Mouse (Mus musculus): ENCODE results near the gene Ech1. TPM values are rescaled to one million over a fixed set of nuclear protein-coding genes. Genes with fewer than 3 reads are reported as not detected.

The Ech1 gene
- total RNA-seq, 2 experiments from 2014 or later = 59.7 to 66.7 TPM

DNA sequence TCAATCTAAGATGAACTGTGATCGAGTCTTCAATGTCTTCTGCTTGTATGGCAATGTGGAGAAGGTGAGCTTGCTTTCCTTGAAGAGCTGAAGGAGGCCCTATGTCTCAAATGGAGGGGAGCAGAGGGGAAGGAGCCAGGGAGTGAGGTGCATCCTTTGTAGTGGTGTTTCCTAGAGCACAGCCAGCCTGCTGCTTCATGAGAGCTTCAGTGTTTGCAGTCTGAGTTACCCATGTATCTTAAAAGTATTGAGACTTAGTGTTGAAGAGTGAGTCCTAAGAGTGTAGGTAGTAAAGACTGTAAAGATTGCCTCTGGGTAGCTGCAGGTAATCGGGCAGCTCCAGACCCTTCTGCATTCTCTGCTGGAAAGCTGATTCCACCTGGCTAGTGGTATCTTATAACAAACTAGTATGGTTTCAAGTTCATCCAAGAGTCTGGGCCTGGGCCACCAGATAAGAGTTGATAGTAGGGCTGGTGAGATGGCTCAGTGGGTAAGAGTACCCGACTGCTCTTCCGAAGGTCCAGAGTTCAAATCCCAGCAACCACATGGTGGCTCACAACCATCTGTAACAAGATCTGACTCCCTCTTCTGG is 6.1 kb upstream of the Ech1 start:
- DNase-seq (ENCODE audit: extremely low spot score in 1 of 2, low spot score in 1 of 2) = no peak

DNA sequence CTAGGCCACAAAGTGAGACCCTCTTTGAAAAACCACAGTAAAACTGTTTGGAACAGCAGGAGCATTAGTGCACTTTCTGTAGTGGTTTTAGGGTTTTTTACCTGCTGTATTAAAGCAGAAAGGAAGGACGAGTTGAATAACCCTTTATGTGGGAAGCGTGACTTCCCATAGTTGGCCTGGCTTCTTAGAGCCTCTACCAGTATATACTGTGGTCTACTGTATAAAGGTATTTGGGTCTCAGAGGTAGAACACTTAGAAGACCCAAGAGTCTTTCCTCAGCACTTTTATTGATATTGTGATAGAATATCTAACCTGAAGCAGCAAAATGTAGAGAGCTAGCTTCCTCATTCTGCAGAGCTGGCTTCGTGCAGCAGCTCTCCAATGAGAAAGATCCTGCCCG is 5.4 kb upstream of the Ech1 start:
- no peak for DNase-seq (ENCODE audit: extremely low spot score in 1 of 2, low spot score in 1 of 2)

DNA sequence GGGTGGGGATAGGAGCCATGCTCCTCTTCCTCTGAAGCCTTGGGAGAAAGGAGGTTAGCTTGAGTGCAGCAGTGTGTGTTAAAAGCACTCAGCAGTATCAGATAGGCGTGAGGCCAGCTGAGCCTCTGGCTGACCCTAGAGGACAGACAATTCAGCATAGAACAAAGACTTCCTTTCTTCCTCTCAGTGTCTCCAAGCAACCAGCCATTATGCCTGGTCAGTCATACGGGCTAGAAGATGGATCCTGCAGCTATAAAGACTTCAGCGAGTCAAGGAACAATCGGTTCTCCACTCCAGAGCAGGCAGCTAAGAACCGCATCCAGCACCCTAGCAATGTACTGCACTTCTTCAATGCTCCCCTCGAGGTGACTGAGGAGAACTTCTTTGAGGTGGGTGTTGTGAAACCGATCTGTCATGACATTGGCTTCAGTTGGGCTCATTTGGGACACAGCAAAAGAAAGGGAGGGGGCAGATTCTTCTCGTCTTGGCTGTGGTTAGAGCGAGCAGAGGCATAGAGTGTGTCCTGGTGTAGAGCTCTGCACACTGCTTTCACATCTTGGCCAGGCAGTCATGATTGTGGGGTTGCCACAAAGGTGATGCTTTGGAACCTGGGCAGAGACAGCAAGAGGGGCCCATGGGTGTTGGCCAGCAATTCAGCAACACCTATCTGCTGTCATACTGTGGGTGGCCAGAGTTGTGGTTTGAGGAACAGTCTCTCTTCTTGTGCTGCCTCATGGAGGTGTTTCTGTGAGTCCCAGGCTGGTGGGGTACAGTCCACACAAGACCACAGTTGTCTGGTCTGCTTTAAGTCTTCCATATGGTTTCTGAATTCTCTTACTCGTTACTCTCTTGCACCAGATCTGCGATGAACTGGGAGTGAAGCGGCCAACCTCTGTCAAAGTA is 4.4 kb upstream of the Ech1 start:
- DNase-seq (ENCODE audit: extremely low spot score in 1 of 2, low spot score in 1 of 2) = no peak

DNA sequence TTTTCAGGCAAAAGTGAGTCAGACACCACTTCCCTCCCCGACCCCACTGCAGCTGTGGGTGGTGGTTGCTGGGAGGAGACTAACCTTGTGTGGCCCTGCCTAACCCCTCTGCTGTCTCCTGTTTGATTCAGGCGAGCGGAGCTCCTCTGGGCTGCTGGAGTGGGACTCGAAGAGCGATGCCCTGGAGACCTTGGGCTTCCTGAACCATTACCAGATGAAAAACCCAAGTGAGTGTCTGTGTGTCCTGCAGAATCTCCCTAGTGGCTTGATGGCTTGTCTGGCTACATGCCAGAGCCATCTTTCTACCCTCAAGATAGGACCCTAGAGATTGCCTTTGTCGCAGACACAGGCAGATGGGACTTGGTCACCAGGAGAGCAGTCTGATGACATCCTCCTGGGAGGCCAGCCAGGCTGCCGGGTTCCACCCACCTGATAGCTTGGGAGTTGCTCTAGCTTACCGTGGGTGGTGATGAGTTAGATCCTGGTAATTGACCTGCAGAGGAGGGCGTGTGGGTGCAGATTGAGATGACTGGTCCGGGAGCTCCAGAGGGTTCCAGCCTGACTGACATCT is 3.7 kb upstream of the Ech1 start:
- peak in 1 of 2 experiments; percentile 49 for DNase-seq (ENCODE audit: extremely low spot score in 1 of 2, low spot score in 1 of 2)

DNA sequence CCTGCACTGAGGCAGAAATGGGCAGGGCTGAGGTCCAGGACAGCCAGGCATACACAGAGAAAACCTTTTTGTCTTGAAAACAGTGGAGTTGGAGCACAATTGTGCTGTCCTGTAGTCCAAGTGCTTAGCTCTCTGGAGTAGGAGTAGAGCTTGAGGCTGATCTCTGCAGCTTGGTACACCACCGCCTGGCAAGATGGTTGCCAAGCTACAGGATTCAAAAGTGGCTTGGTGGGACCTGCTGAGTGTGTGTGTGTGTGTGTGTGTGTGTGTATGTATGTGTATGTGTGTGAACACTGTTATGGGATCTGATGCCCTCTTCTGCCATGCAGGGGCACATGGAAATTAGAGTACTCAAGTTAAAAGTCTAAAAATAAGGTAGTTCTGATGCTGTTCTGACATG is 2.5 kb upstream of the Ech1 start:
- no peak for DNase-seq (ENCODE audit: extremely low spot score in 1 of 2, low spot score in 1 of 2)

DNA sequence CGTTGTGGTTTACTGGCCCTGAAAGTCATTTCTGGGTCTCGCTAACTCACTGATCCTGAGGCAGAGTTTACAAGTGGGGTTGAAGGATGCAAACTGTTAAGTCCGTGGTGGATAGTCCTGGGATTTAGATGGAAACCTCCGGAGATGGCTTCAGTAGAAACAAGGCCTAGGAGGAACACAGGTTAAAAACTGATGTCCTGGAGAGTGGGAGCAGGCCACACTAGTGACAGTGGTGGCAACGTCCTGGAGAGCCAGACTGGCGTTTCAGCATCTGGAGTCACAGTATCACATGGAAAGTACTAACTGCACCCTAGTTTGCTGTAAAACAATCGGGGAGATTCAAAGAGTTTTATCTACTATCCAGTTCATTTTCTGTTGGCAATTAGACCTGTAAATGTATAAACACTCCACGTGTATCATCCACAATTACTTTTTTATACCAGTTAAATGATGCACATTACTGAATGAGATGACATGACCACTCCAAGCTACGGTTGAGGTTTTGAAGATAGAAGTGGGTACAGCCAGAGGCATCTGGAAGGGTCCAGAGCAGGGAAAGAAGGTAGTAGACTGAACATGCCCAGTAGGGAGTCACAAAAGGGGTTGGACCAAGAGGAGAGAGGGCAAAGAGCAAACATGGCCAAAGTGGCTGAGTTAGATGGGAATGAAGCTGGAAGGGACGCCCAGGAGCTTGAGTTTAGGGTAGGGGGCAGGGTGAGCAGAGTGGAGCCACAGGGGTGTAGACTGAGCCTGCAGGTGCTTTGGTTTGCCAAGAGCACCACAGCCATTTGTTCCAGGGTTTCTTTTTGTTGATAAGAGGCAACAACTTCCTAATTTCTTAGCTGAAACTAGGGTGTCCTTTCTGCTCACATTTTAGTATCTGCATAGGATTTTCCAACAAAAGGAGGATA is 1.8 kb upstream of the Ech1 start:
- DNase-seq (ENCODE audit: extremely low spot score in 1 of 2, low spot score in 1 of 2) = no peak

DNA sequence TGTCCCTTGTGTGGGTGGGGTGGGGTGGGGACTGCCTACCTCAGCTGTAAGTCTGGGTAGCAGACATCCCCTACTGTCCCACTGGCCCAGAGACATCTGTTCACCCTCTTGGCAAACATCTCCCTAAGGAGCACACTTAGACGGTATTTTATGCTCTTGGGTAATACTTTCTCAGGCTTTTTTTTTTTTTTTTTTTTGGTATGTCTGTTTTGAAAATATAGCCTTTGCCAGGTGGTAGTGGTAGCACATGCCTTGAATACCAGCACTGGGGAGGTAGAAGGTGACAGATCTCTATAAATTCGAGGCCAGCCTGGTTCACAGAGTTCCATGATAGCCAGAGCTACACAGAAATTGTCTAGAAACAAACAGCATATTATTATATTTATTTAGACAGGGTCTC is 1.1 kb upstream of the Ech1 start:
- no peak for DNase-seq (ENCODE audit: extremely low spot score in 1 of 2, low spot score in 1 of 2)

DNA sequence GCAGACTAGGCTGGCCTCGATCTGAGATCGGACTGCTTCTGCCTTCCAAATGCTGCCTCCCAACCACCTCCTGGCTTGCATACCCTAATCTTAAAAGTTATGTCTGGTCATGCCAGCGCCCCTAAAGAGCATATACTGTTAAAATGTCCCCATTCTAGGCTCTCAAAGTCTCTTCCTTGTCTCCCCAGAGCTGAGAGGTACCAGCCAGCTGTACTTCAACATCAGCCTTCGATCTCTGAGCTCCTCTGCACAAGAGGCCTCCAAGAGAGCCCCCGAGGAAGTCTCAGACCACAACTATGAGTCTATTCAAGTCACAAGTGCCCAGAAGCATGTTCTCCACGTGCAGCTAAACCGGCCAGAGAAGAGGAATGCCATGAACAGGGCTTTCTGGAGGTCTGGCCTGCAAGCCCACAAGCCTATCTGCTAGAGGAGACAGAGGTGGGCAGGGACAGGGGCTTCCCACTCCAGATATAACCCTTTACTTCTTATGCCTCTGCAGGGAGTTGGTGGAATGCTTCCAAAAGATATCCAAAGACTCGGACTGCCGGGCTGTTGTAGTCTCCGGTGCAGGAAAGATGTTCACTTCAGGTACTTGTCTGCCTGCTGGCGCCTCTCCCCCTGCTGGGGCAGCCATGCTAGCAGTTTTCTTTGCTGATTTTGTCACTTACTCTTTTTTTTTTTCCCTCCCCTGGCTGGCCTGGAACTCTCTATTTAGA is 827 bp downstream of the Ech1 start:
- DNase-seq (ENCODE audit: extremely low spot score in 1 of 2, low spot score in 1 of 2) = no peak

DNA sequence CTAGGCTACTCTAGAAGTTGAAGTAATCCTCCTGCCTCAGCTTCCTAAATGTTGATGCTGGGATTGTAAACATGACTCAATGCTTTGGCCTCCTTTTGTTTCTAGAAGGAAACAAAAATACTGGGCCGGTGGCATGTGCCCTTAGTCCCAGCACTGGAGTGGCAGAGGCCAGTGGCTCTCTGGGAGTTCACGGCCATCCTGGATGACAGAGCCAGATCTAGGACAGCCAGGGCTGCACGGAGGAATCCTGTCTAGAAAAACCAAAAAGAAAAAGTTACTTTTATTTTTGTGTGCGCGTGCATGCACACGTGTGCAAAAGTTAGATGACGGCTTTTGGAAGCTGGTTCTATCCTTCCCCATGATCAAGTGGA is 1.4 kb downstream of the Ech1 start:
- DNase-seq (ENCODE audit: extremely low spot score in 1 of 2, low spot score in 1 of 2) = no peak

DNA sequence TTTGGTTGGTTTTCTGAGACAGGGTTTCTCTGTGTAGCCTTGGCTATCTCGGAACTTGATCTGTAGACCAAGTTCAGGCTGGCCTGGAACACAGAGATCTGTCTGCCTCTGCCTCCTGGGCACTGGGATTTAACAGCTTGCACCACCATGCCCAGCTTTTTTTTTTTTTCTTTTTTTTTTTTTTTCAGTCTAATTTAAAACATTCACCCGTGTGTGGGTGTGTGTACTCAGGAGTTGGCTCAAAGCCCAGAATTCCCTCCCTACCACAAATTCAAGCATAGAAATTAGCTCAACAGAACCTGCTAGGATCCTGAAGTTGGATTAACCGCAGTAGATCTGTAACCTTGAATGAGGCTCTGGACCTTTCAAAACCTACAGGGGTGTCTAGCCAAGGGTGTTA is 2.3 kb downstream of the Ech1 start:
- peak in 1 of 2 experiments; percentile 55 for DNase-seq (ENCODE audit: extremely low spot score in 1 of 2, low spot score in 1 of 2)

DNA sequence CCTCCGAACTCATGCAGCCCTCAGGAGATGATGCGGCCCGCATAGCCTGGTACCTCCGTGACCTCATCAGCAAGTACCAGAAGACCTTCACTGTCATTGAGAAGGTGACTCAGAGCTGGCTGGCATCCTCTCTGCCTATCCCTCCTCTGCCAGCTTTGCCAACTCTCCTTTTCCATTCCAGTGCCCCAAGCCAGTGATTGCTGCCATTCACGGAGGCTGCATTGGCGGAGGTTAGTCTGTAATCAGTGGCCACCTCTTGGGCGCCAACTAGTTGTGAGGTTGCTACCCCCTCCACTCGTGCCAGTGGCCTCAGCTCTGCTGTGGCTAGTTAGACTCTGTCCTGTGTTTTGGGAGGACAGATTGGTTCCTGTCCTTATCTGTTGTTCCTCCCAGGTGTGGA is 4.8 kb downstream of the Ech1 start:
- no peak for DNase-seq (ENCODE audit: extremely low spot score in 1 of 2, low spot score in 1 of 2)

DNA sequence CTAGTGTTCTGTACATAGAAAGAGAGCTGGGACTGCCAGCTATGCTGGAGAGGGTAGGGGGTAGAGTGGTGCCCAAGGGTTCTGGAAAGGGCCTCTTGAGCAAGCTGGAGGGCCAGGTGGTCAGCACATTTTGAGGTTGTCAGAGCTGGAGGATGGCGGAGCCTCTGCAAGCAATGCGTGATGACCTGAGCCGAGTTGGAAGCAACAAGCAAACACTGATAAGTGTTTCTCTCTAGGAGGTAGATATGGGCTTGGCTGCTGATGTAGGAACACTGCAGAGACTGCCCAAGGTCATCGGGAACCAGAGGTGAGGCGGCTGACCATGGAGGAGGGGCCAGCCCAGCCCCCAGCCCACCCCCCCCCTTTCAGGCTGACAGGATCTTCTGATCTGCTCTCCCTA is 6.0 kb downstream of the Ech1 start:
- no peak for DNase-seq (ENCODE audit: extremely low spot score in 1 of 2, low spot score in 1 of 2)

DNA sequence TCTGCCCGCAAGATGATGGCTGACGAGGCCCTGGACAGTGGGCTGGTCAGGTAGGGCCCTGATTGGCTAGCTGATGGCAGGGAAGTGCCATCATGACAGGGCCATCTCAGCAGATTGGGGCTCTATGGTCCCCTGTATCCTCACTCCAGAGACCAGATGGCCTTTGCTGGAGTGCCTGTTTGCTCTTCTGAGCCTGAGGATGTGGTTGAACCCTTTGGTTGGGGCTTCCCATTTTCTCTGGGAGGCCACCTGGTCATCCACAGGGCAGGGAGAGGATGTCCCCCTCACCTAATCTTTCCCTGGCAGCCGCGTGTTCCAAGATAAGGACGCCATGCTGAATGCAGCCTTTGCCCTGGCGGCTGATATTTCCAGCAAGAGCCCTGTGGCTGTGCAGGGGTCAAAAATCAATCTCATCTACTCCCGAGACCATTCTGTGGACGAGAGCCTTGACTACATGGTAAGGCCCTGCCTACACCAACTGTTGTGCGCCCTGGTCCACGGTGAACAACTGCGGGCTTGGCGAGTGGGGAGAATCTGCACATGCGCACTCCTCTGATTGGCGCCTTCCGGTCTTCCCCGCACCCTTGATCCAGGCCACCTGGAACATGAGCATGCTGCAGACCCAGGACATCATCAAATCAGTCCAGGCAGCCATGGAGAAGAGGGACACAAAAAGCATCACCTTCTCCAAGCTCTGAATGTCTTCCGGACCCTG is 6.6 kb downstream of the Ech1 start:
- no peak for DNase-seq (ENCODE audit: extremely low spot score in 1 of 2, low spot score in 1 of 2)

DNA sequence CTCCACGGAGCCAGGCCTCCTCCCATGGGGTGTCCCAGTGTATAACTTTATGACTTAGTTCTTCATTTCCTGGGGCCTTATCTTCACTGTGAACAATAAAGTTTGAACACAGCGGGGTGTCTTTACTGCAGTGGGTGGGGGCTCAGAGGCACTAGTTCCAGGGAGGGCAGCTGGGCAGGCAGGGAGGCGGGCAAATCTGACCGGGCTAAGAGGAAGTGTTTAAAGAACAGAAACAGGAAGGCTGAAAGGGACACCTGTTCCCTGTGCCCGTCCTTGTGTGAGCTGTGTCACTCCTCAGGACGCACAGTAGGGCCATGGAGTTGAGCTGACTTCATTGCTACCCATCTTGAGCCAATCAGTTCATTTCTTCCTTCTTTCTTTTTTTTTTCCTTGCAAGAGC is 7.1 kb downstream of the Ech1 start:
- no peak for DNase-seq (ENCODE audit: extremely low spot score in 1 of 2, low spot score in 1 of 2)

DNA sequence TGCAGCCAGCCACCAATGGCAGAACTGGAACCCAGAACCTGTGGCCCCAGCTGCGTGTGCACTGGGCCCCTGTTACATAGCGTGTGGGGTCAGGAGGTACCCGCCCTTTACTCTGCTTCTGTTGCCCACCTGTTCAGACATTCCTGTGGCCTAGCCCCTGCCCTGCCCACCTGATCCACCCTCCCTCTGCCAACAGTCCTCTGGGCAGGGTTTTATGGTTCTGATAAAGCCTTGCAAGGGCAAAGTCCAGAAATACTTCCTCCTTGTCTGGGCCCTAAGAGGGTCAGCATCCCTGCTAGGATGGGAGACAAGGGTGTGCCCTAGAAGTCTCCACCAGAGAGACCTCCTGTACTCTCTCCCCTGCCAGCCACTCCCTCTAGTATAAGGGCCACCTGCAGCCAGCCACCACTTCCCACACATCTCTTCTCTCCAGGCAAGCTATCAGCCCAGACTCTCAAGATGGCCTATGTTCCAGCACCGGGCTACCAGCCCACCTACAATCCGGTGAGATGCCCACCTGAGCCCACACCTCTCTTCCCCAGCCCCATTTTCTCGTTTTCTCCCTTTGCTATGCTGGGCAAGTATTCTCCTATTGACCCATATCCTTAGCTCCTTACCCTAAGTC is 8.8 kb downstream of the Ech1 start, which contains the start of gene Lgals4:
TSS of gene Lgals4 (plus strand) at position 132 of the 625 bp plus-strand sequence.
- no peak for DNase-seq (ENCODE audit: extremely low spot score in 1 of 2, low spot score in 1 of 2)

DNA sequence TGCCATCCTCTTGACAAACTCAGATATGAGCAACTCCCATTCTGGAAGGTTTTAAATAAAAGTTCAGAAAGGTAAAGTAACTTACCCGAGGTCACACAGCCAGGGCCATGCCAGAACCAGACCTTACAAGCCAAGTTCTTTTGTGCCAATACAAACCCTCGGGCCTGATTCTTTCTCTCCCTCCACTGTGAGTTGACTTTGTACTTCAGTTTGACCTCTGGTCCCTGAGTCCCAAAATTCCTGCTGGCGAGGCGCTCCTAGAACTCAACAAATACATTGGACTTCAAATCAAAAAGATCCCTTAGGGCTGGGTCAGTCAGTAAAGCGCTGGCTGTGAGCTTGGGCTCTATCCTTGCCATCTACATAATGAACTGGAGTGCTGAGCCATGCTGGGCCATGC is 11.9 kb downstream of the Ech1 start:
- DNase-seq (ENCODE audit: extremely low spot score in 1 of 2, low spot score in 1 of 2) = no peak

DNA sequence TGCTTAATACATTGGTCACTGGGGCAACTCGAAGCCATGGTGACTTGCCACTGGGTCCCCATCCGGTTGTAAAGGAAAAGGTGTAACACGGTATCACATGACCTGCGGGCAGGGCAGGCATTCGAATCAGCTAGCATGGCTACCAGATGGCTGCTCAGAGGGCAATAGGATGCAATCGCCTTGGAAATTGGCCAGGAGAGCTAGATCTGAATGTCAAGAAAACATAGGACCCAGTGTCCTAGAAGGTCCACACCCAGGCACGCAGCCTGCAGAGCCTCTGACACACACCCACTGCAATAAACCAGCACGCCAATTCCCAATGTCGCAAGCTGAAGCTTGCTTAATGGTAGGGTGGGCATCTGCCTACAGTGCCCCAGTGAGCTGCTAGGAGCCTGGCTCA is 13.3 kb downstream of the Ech1 start:
- DNase-seq (ENCODE audit: extremely low spot score in 1 of 2, low spot score in 1 of 2) = no peak

DNA sequence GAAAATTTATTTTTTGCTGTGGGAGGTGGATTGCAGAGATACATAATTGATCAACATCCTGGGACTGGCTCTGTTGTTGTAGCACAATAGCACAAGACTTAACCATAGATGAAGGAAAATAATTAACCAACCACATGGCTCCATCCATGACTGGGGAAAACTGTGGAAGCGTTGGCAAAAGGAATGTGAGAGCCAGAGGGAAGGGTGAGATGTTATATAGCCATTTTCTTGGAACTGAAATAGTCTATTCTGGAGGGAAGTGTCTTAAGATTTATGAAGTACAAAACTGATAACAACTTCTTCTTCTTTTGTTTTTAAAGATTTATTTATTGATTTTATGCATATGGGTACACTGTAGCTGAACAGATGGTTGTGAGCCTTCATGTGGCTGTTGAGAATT is 22.3 kb downstream of the Ech1 start:
- DNase-seq (ENCODE audit: extremely low spot score in 1 of 2, low spot score in 1 of 2) = no peak

DNA sequence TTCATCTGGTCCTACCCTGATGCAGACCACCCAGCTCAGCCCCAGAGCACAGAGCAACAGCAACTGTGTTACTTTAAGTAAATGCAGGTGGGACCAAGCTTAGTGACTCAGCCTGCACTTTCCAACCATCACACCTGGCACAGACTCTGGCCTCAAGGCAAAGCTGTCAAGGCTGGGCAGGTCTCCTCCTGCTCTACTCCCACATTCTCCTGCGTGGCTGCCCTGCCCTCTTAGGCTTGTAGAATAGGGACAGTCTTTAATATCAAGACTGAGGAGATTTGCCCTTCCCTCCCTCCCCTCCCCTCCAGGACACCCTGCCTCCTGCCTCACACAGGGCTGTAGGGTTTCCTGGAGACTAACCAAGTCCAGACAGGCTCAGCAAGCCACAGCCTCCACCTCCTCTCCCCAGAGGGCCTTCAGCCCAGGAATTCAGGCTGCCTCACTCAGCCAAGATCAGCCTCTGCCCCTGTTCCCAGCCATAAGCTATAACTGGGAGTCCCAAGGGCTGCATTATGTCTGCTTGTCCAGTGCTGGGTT is 24.8 kb downstream of the Ech1 start:
- no peak for DNase-seq (ENCODE audit: extremely low spot score in 1 of 2, low spot score in 1 of 2)
